Mouse (Mus musculus): ENCODE measurements around the gene Slfn14. TPM values are rescaled to one million over a fixed set of nuclear protein-coding genes. Genes with fewer than 3 reads are reported as not detected.
"Not testable (repeated sequence)": the region's sequence is repeated elsewhere in the genome, so short reads cannot be mapped to it uniquely, and the experiment has no call there.

Gene Slfn14
- polyA plus RNA-seq, 1 experiment from 2014 or later = 0.08 TPM

DNA sequence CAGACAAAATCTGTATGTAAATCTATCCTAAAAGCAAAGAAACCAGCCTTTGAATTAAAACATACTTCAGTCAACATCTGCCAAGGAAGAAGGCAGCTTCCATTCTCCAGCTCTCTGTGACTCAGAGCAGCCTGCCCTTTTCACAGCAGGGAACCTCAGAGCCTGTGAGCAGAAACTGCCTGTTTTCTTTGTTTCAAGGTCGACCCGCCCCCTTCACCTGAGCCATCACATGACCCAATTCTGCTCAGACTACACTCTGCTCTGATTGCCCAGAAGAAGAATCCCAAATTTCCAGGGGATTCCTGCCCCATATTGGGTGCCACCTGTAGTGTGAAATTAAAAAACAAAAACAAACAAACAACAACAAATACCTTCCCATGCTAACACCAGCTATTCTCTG, 46.7 kb downstream of the Slfn14 start:
- no peak for ATAC-seq (replicated peaks; ENCODE audit: low FRiP score, low read depth)
- H3K4me1 ChIP-seq (replicated peaks; ENCODE audit: insufficient read depth, low read length) = no peaks in the 10 kb centered on the region
- H3K27ac ChIP-seq = no peak overlapping the region
- H3K4me3 ChIP-seq (replicated peaks; ENCODE audit: low read depth, low read length) = no peak overlapping the region
- DNase-seq (ENCODE audit: low spot score) = no peak
- H3K4me2 ChIP-seq (ENCODE audit: low read length) = no peak overlapping the region
- H3K9me3 ChIP-seq (replicated peaks; ENCODE audit: low read length) = no peaks in the 10 kb centered on the region
- H3K27me3 ChIP-seq (ENCODE audit: insufficient read depth, low read length) = no peaks in the 10 kb centered on the region
- H3K36me3 ChIP-seq (ENCODE audit: insufficient read depth, low read length) = no peaks in the 10 kb centered on the region
- no peak for TF ChIP-seq CTCF (IDR thresholded peaks at IDR 0.05; ENCODE audit: low read depth)
- WGBS = 27% methylated on average over 2 of the region's 2 CpGs
- no peak overlapping the region for H3K9ac ChIP-seq (ENCODE audit: low read depth, low read length)

DNA sequence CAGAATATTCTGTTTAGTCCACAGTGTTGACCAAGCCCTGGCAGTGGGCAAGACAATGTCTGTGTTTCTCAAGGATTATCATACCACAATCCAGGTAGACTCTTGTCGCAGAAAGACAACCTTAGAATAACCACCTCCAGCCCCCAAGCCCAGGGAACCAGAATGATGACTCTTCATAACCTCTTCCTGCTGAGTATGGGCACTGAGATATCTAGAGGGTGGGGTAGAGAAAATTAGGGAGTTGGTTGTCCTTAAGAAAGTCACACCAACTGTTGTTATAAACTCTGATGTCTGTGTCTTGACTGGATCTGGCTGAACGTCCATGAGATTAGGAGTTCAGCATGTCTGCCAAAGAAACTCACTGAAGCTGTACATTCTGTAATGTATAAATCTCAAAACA, 48.1 kb downstream of the Slfn14 start:
- no peak for DNase-seq (ENCODE audit: low spot score)
- no peak for ATAC-seq (replicated peaks; ENCODE audit: low FRiP score, low read depth)
- Histone ChIP-seq H3K36me3 (ENCODE audit: insufficient read depth, low read length) (no peaks in the 10 kb centered on the region), H3K27ac (no peak overlapping the region), H3K4me3 (replicated peaks; ENCODE audit: low read depth, low read length) (no peak overlapping the region), H3K4me1 (replicated peaks; ENCODE audit: insufficient read depth, low read length) (no peaks in the 10 kb centered on the region), H3K9me3 (replicated peaks; ENCODE audit: low read length) (no peaks in the 10 kb centered on the region), H3K9ac (ENCODE audit: low read depth, low read length) (no peak overlapping the region), H3K4me2 (ENCODE audit: low read length) (no peak overlapping the region), H3K27me3 (ENCODE audit: insufficient read depth, low read length) (no peaks in the 10 kb centered on the region)
- 89% methylated on average over 2 of the region's 2 CpGs for WGBS
- no peak for TF ChIP-seq CTCF (IDR thresholded peaks at IDR 0.05; ENCODE audit: low read depth)

- DNase-seq (ENCODE audit: low spot score); H3K4me2 ChIP-seq (ENCODE audit: low read length); H3K36me3 ChIP-seq (ENCODE audit: insufficient read depth, low read length); H3K4me3 ChIP-seq (replicated peaks; ENCODE audit: low read depth, low read length); H3K27ac ChIP-seq; H3K27me3 ChIP-seq (ENCODE audit: insufficient read depth, low read length); H3K4me1 ChIP-seq (replicated peaks; ENCODE audit: insufficient read depth, low read length); H3K9ac ChIP-seq (ENCODE audit: low read depth, low read length); H3K9me3 ChIP-seq (replicated peaks; ENCODE audit: low read length); ATAC-seq (replicated peaks; ENCODE audit: low FRiP score, low read depth): not testable (repeated sequence)
- 83% methylated on average over 9 of the region's 9 CpGs for WGBS
These were observed 49.1 kb downstream of the Slfn14 start for GRCm38 (mm10) chr11:83237390-83237789.

DNA sequence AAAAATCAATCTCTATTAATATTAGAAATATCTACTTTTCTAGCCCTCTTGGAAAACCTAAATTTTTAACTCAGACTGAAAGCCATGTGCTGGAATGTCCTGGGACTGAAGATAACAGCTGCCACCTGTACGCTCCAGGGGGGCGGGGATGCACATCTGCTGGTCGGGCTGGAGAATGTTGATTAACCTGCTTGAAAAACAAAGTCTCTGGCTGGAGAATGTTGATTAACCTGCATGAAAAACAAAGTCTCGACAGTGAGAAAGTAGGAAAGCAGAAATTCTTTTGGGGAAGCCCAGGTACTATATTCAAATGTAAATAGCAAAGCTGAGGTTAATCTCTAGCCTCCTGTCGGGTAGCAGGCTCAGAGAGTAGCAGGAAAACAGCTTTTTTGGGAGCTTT, 52.9 kb downstream of the Slfn14 start:
- H3K36me3 ChIP-seq (ENCODE audit: insufficient read depth, low read length); H3K4me1 ChIP-seq (replicated peaks; ENCODE audit: insufficient read depth, low read length); H3K4me3 ChIP-seq (replicated peaks; ENCODE audit: low read depth, low read length); H3K9ac ChIP-seq (ENCODE audit: low read depth, low read length); H3K9me3 ChIP-seq (replicated peaks; ENCODE audit: low read length); H3K27ac ChIP-seq; H3K4me2 ChIP-seq (ENCODE audit: low read length); ATAC-seq (replicated peaks; ENCODE audit: low FRiP score, low read depth); H3K27me3 ChIP-seq (ENCODE audit: insufficient read depth, low read length); DNase-seq (ENCODE audit: low spot score): not testable (repeated sequence)
- 48% methylated on average over 5 of the region's 5 CpGs for WGBS

GRCm38 (mm10) chr11:83230966-83231365, 55.6 kb downstream of the Slfn14 start:
- 73% methylated on average over 3 of the region's 3 CpGs for WGBS
- TF ChIP-seq CTCF (IDR thresholded peaks at IDR 0.05; ENCODE audit: low read depth) = peak; percentile 51
- DNase-seq (ENCODE audit: low spot score) (peak; percentile 16), ATAC-seq (replicated peaks; ENCODE audit: low FRiP score, low read depth) (no peak)
- no peaks in the 10 kb centered on the region for H3K4me1 ChIP-seq (replicated peaks; ENCODE audit: insufficient read depth, low read length)
- no peak overlapping the region for H3K4me2 ChIP-seq (ENCODE audit: low read length)
- no peak overlapping the region for H3K9ac ChIP-seq (ENCODE audit: low read depth, low read length)
- H3K36me3 ChIP-seq (ENCODE audit: insufficient read depth, low read length) = no peaks in the 10 kb centered on the region
- H3K27ac ChIP-seq = no peak overlapping the region
- no peak overlapping the region for H3K4me3 ChIP-seq (replicated peaks; ENCODE audit: low read depth, low read length)
- no peaks in the 10 kb centered on the region for H3K9me3 ChIP-seq (replicated peaks; ENCODE audit: low read length)
- H3K27me3 ChIP-seq (ENCODE audit: insufficient read depth, low read length) = no peaks in the 10 kb centered on the region

- no peak overlapping the region for H3K4me2 ChIP-seq (ENCODE audit: low read length)
- no peak for DNase-seq (ENCODE audit: low spot score)
- H3K4me3 ChIP-seq (replicated peaks; ENCODE audit: low read depth, low read length) = no peak overlapping the region
- H3K36me3 ChIP-seq (ENCODE audit: insufficient read depth, low read length) = no peaks in the 10 kb centered on the region
- no peak overlapping the region for H3K27ac ChIP-seq
- no peak for TF ChIP-seq CTCF (IDR thresholded peaks at IDR 0.05; ENCODE audit: low read depth)
- H3K4me1 ChIP-seq (replicated peaks; ENCODE audit: insufficient read depth, low read length) = no peaks in the 10 kb centered on the region
- no peak overlapping the region for H3K9ac ChIP-seq (ENCODE audit: low read depth, low read length)
- H3K27me3 ChIP-seq (ENCODE audit: insufficient read depth, low read length) = no peaks in the 10 kb centered on the region
- 86% methylated on average over 7 of the region's 7 CpGs for WGBS
- no peaks in the 10 kb centered on the region for H3K9me3 ChIP-seq (replicated peaks; ENCODE audit: low read length)
- no peak for ATAC-seq (replicated peaks; ENCODE audit: low FRiP score, low read depth)
These were observed 58.4 kb downstream of the Slfn14 start for GRCm38 (mm10) chr11:83227926-83228723.

Measured in kidney, postnatal 0 days (tissue).